Mouse (Mus musculus) kidney, adult 2 months (tissue): Measurements from ENCODE around the gene Lmx1a.

Experiments
- CTCF ChIP-seq: fragments of 200-500 bp; conservative IDR thresholded peaks from 2 replicates; pipeline ENCODE4 v1.5.1; 2011; ENCODE audit warnings: low read depth, mild to moderate bottlenecking, control low read depth, low read length, moderate library complexity, mixed read lengths; ENCODE audit not compliant: insufficient read depth, insufficient read length
- POLR2A ChIP-seq: fragments of 200-500 bp; IDR thresholded peaks from one replicate; pipeline ENCODE4 v1.6.1; 2011; ENCODE audit warnings: low read depth, low read length, control low read depth

GRCm38 (mm10) chr1:167694731-167695130 is 5.7 kb downstream of the Lmx1a start:
- TF ChIP-seq POLR2A, result no peak
- TF ChIP-seq CTCF, result no peak
